Mouse (Mus musculus) stomach, postnatal 0 days (tissue): ENCODE measurements at regions not wholly inside any gene's neighbourhood (a gene's known extent, or its start where the extent isn't known, plus 50 kb on each side); places are given as distances from the start of the nearest gene placed in this dataset.

Experiments
- CTCF ChIP-seq: IDR thresholded peaks from 2 replicates; pipeline ENCODE4 v1.5.1; 2016; ENCODE audit warnings: antibody characterized with exemption, low read depth, mild to moderate bottlenecking, moderate library complexity
- EP300 ChIP-seq: optimal IDR thresholded peaks from 2 replicates; pipeline ENCODE3; 2016; ENCODE audit warnings: antibody characterized with exemption

- no peak for TF ChIP-seq CTCF
- TF ChIP-seq EP300, result no peak
These were observed 123.4 kb downstream of the Lrrc30 start for GRCm38 (mm10) chr17:67509091-67509618.
